Mouse (Mus musculus) forelimb bud, embryonic 11.5 days (tissue): Measurements from ENCODE around the gene Rnf8.

ENCODE experiments used
- DNase-seq: peaks from one replicate; pipeline ENCODE4 v3.0.0-alpha.2; 2012; ENCODE audit warnings: low read depth, low spot score

Gene Rnf8

DNA sequence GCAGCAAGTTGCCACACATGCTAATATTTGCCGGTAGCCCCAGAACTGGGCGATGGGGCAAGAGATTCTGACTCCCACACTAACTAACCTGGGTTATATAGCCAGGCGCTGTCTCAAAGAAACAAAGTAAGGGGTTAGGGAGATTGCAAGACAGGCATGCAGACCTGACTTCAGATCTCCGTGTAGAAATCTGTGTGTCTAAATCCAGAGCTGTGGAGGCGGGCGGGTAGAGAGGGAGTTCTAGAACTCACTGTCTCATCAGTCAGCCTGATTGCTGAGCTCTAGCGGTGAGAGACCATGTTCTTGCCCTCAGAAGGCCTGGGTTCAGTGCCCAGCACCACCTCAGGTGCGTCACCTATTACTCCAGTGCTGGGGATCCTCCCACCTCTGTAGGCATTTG lies 8.9 kb downstream of the Rnf8 start:
- no peak for DNase-seq

DNA sequence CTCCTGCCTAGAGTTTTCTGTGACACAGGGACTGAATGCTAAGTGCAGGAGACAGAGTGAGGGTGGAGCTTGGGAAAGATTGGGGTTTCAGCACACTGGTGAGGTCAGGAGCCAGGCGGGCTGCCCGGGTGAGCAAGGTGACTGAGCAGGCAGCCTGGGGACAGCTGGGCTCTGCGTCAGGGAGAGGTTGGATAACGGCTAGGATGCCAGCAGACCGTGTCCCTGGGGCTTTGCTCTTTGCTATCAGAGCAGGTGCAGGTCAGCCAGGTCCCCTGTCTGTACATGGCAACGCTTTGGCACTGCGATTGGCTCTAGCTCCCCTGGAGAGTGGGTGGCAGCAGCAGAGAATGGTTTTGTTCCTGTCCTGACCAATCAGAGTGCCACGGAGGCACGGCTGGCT lies 12.7 kb downstream of the Rnf8 start:
- no peak for DNase-seq

DNA sequence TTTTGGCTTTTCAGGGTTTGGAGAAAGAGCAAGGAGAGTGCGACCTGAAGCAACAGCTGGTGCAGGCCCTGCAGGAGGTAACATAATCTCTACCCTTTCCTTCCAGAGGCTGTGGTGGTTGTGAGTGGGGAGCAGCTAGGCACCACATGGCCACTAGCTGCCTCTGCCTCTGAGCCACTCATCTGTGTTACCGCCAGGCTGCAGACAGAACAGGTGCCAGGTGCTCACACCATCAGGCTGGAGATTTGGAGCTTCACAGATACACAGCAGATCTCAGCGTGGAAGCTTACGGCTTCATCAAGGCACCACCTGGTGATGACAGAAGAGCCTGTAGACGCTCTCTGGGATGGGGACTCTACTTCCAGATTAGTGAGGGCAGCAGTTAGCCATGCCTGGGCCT lies 14.4 kb downstream of the Rnf8 start:
- DNase-seq: no peak

DNA sequence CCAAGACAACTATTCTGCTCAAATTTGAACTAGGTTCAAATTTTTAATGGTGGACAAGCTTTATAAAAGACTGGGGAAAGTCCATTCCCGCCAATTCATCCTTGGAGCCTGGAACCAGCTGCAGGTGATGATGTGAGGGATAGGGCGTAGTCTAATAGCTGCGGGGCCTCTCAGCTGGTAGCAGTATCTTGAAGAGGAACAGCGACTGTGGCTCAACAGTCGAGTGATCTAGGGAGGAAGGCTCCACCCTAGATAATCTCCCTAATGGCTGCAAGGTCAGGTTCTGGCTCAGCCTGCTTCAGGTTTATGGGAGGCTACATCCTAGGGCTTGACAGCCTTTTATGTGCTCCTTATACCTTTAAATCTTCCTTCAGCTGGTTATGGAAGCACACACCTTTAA lies 15.0 kb downstream of the Rnf8 start:
- no peak for DNase-seq

DNA sequence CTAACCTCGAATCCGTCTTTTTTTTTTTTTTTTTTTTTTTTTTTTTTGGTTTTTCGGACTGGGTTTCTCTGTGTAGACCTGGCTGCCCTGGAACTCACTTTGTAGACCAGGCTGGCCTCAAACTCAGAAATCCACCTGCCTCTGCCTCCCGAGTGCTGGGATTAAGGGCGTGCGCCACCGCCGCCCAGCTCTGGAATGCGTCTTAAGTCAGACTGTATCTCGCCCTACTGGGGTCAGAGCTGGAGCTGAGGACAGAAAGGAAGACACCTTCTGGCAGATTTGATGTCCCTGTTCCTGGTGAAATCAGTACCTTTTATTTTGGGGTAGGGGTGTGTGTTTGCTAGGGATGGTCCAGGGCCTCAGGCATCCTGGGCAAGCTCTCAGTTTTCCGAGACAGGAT lies 17.7 kb downstream of the Rnf8 start:
- no peak for DNase-seq

DNA sequence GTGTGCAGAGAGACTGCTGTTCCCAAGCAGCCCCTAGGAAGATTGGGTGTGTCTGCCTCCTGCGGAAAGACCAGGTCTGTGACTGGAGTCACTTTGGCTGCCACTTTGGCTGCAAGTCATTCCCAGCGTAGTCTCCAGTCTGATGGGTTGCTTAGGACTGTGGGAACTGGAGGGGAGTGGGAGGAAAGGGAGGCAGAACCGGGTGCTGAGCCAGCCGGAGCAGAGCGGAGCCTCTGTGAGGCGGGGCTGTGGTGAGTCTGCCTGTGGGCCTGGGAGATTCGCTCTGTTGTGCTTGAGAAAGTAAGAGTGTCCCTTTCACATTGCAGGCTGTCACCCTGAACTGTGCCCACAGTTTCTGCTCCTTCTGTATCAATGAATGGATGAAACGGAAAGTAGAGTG lies 20.9 kb downstream of the Rnf8 start:
- no peak for DNase-seq

DNA sequence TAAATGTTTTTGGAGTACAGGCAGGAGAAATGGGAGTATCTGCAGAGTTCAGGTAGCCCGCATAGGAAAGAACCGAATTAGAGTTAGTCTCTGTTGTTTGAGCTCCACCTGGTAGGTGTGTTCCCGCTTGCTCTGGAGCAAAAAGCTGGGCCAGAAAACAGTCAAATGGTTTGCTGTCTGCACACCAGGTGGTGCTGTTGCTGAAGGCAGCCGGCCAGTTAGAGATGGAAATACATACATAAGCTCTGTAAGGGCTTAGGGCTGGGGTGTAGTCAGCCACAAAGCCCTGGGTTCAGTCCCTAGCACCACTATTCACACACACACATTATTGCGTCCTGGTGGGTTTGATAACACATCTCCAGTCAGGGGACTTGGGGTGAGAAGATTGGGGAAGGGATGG lies 21.5 kb downstream of the Rnf8 start:
- DNase-seq: no peak

DNA sequence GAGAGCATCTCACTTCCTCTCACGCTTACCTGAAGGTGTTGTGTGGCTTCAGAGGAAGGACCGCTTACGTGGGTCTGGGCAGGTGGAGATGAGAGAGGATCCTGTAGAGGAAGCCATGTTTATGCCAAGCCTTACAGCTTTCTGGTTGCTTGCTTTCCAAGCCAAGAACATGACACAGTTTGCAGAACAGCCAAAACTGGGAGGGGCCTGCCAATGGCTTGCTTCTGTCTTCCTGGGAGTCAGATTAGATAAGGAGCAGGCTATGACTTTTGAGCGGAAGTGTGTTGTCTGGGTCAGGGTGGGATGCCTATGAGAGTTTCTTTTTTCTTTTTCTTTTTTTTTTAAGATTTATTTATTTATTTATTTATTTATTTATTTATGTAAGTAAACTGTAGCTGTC lies 22.8 kb downstream of the Rnf8 start:
- no peak for DNase-seq

DNA sequence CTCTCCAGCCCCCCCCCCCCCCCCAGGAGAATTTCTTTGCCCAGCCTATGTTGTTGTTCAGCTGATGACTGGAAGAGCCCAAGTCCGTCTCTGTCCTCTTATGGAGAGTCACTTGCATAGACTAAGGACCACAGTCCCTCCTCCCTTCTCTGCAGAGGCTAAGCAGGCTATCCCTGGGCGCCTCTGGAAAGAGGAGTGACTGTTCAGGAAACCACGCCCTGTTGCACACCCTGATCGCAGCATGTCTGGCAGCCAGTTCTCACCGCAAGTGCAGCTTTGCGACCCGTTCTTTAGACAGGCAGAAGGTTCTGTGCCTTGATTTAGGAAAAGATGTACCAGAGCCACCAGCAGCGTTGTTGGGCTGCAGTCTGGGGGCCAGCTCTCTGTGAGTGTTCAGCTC lies 23.3 kb downstream of the Rnf8 start:
- no peak for DNase-seq

DNA sequence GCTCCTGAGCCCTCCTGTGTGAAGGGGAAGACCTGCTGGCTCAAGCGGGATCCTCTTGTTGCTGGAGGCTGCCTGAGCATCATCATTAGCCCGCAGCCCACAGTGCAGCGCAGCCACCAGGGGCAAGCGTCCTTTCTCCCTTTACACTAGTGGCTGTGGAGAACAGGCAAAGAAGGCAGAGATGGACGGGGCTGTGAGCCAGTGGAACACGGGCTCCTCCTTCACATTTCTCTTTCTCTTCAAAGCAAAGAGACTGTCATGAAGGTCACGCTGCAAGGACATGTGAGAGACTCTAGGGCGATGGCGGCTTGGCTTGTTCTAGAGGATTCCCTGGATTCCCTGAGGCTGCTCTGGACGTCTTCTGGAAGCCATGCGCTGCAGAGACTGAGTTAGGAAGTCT lies 26.4 kb downstream of the Rnf8 start:
- no peak for DNase-seq

DNA sequence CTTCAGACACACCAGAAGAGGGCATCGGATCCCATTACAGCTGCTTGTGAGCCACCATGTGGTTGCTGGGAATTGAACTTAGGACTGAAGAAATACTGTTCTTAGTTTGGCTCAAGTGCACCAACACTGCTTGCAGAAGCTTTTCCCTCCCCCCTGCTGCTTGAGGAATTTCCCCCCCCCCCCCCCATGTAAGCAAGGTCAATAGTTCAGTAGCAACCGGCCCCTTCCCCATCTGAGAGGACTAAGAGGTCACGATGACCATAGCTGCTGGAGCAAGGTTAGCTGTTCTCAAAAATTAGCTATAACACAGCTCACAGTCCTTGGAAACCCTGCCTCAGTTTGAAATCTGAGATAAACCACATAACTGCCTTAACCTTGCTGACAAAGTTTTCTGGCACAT lies 27.6 kb downstream of the Rnf8 start:
- DNase-seq: no peak

DNA sequence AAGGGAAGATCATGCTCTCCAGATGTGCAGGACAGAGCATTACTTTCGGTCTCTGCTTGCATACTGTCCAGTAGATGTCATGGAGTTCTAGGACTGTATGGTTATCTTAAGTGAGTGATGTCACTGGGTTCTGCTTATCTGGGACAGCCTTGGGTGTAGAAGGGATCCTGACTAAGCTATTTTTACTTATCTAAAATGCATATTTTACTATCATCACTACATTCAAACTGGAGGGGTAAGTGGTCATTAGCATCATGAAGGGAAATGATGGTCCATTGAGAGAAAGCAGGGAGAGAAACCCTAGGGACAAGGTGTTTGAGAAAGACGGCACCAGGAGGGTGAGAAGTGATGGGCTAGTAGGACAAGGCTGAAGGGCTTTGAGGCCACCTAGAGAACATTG lies 43.7 kb downstream of the Rnf8 start:
- no peak for DNase-seq

DNA sequence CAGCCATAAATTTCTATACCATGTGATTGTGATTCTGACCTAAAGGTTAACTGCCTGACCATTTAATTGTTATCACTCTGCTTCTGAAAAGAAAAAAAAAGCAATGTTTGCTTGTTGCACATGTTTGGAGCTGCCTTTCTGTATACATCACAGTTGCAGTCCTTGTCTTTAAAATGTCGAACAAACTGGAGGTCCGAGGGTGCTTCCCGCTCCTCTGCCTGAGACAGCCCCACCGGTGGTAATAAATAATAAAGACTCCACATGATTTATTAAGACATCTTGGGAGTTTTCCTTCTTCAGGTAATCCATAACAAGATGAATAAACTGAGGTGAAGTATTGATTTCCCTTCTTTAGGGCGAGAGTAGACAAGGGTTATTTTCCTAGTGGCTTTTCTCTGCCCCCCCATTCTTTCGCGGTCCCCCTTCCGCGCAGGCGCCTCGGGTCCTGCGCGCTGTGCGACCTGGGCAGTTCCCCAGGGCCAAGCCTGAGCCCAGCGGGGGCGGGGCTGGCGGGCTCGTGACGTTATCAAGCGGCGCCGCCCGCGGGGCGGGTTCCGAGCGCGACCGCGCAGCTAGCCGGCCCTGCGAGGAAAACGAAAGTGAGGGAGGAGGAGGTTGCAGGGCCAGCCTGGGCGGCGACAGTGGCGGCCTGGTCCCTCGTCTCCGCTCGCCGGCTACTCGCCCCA lies 45.6 kb downstream of the Rnf8 start, which contains the start of gene Cmtr1:
Gene Cmtr1 (plus strand): TSS at position 520 of the 686 bp plus-strand sequence.
- DNase-seq: peak; percentile 94

DNA sequence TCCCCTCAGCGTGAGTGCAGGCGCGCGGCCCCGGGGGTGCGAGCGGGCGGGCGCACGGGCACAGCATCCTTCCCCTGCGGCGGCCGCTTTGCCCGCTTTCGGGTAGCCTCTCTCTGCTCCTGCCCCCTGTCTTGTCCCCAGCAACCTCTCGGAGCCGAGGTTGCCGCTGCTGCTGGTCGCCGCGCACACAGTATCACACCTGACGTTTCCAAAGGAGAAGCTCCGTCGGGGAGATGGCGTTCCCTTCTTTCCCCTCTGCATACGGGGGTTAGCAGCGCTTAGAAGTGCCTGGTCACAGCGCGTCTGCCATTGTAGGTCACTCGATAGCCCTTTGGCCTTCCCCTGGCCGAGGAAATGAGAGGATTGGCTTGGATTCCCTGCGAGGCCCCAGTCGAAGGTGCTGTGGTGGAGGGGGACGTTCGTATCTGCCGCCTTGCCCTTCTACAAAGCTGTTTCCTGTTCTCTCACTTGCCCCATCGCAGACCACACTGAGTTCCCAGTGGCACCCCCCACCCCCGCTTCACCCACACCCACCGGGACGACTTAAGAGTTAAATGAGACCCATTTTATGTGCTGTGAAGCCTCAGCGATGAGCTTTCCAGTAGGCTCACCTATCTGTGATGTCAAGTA lies 46.3 kb downstream of the Rnf8 start:
- peak; percentile 6 for DNase-seq

DNA sequence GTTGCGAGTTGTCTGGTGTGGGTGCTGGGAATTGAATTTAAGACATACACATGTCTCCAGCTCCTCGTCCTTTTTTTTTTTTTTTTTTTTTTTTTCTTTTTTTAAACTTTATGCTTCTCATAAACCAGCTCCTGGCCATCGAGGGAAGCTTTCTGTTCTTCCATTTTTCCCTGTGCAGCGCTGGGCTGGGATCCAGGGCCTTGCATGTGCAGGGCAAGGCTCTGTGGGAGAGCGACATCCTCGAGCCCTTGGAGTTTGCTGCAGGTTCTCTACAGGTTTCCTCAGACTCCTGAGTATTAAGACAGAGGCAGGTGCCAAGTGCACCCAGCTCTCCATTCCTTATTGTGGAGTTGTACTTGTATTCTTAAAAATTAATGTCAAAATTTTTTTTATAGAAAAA lies 47.6 kb downstream of the Rnf8 start:
- DNase-seq: no peak

DNA sequence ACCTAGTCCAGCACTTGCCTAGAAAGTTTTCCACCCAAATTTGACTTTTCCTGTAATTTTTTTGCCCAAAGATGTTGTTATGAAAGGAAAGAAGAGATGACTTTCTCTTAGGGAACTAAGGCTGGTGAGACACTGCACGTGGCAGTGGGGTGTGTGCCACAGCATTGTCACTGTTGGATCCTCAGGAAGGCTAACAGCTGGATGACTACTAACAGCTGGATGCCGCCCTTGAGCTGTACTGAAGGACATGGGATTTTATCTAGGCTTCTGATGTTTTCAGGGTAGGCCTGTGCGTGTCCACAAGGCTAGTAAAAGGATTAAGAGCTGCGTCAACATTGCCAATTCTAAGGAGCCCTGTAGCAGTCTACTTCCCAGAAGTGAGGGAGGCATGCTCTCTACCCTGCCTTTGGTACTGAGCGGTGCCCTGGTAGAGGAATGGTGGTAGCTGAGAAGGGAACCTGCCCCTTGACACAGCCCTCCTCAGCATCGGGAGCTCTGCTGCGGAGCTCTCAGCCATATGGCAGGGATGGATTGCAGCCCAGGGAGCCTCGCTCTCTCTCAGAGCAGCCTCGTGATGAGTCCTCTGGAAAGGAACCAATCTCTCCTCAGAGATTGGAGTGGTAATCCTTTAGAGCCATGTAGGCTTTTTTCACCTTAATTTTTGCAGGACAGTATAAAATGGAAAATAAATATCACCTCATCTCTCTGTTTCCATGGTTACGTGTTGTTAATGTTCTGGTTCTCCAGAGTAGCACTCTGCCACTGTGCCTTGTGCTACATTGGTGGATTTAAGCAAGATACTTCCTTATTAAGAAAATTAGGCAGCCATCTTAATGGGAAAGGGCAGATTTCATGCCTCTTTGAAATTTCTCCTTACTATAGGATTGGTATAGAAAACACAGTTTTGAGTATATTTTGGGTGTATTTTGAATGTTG lies 53.7 kb downstream of the Rnf8 start:
- DNase-seq: no peak

DNA sequence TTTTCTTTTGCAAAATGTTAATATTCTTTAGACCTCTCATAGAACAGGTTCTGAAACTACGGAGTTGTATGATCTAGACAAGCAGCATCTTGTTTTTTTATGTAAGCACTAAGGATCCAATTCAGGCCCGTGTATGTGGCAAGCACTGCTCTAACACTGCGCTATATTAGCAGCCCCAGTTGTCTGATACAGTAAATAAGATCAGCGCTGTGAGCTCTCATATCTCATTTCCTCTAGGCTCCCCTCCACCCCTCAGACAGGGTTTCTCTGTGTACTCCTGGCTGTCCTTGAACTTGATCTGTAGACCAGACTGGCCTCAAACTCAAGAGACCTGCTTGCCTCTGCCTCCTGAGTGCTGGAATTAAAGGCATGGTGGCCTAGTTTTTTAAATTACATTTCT lies 54.4 kb downstream of the Rnf8 start:
- DNase-seq: no peak

DNA sequence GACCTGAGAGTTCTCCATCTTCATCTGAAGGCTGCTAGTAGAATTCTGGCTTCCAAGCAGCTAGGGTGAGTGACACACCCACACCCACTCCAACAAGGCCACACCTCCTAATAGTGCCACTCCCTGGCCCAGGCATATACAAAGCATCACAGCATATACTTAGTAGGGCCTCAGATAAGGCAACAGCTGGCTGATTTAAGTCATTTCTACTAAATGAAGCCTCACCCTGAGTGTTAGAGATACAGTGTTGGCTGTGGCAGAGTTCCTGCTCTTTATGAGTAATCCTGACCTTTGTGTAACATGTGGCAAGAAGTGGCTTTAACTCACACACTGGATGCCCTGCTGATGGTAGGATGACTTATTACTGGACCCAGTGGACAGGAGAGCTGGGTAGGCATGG lies 55.3 kb downstream of the Rnf8 start:
- DNase-seq: no peak

DNA sequence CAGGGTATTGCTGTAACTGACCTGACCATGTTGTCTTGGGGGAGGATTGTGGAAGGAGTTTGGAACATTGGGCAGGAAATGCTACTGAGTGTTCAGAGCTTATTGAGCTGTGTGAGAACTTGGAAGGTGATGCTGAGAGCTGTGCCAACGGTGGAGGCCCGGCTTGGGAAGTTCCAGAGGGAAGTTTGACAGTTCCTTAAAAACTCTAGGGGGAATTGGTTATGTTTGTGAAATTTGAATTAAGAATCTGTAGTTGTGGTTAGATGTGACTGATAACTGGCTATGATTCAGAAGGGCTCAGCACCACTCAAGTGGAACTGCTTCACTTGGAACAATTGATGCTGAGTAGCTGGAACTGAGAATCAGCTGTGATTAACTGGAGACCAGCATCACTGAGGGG lies 56.4 kb downstream of the Rnf8 start:
- no peak for DNase-seq

DNA sequence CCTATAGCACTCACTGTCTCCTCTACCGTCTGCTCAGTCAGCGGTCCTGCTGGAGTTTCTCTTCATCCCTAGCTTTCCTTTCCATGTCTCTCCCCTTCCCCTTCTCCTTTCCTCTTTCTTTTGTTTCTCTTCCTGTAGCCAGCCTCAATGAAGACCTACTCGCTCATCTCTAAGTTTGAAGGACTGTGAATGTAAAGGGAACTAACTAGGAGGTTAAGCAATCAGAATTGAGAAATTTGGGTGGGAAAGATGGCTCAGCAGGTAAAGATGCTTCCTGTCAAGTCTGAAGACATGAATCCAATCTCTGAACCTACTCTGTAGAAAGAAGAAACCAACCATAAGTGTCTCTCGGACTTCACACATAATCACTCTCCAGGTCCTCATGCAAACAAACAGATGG lies 58.7 kb downstream of the Rnf8 start:
- DNase-seq: no peak

DNA sequence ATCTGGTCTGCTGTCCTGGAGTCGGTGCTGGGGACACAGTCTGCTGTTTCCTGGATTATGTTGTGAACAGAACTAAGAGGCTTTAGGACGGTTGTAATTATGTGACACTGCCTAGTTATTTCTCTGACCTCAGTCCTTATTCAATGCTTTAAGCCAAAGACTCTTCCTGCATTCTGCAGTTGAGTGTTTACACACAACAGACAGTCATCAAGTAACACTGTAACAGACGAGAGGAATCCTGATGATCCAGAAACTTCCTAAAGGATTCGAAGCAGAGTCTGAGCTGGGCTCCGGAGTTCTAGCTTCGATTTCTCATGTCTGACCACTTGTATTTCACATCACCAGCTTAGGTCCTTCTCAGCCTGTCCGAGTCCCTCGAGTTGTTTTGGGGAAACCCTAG lies 63.9 kb downstream of the Rnf8 start:
- DNase-seq: no peak

DNA sequence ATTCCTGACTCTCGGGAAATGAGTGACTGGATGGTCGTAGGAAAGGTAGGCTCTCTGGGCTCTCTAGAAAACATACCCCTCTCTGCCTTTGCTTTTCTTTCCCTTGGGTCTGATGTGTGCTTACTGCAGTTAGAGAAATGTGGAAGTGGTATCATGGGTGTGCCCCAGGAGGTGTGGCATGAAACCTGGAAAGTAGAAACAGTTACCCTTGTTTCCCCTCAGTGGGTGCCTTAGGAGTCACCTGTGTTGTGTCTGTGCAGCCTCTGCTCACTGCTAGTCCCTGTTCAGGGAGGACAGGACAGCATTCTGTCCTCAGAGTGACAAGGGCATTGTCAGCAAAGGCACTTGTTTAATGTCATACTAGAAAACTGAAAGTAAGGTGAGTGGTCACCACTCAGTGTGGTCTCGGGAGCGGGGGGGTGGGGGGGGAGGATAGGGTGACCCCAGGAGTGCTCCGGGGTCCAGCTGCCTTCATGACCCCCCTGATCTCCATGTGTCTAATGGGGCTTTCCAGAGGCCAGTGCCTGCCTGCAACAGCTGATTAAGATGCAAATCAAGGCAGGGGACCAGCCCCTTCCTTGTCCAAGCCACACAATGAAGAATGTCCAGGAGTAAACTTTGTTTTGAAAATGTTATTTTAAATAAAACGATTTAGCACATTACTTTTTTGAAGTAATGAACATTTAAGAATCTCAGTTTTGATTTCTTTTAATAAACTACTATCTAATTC lies 64.6 kb downstream of the Rnf8 start:
- no peak for DNase-seq
